Mouse (Mus musculus): ENCODE measurements around the gene Tcaf3.

DNA sequence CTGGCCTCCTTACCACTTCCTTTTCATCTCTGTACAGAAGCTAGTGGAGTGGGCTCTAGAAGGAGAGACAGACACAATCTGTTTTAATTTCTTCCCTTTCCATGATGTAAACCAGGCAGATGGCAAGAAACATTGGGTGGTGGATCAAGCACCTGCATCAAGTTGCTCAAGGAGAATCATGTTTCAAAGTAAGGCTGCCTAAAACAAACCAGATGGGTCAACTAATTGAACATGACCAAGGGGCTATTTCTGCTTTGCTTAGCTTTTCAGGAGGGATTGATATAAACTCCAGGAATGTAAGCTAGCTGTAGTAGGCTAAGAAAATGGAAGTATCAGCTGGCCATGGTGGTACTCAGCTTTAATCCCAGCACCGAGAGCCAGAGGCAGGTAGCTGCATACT, 56.8 kb downstream of the Tcaf3 start:
- TF ChIP-seq ZC3H11A (IDR thresholded peaks at IDR 0.05; ENCODE audit: borderline replicate concordance, low read depth, low read length) (no peak), ZNF384 (IDR thresholded peaks at IDR 0.05; ENCODE audit: low read depth, low read length) (no peak), MAFK (IDR thresholded peaks at IDR 0.05; ENCODE audit: insufficient read depth, low read depth, low read length) (no peak), CHD2 (IDR thresholded peaks at IDR 0.05; ENCODE audit: low read depth, low read length) (no peak), HCFC1 (IDR thresholded peaks at IDR 0.05; ENCODE audit: borderline replicate concordance, insufficient read depth, low read length) (no peak)
